Mouse (Mus musculus): Measurements from ENCODE around the gene Stard10.
A peak's percentile ranks its signal among the peaks of the same experiment; 100 is the strongest.

Gene Stard10

GRCm38 (mm10) chr7:101306841-101307240 is 10.0 kb upstream of the Stard10 start:
- no peak for DNase-seq

GRCm38 (mm10) chr7:101309985-101310326 is 6.9 kb upstream of the Stard10 start:
- no peak for DNase-seq

GRCm38 (mm10) chr7:101310327-101311028 is 6.4 kb upstream of the Stard10 start:
- peak; percentile 96 for DNase-seq

- DNase-seq, result no peak
These were observed 5.8 kb upstream of the Stard10 start for GRCm38 (mm10) chr7:101311061-101311460.

GRCm38 (mm10) chr7:101313033-101313432 is 3.9 kb upstream of the Stard10 start:
- no peak for DNase-seq

GRCm38 (mm10) chr7:101314396-101314795 is 2.5 kb upstream of the Stard10 start:
- DNase-seq, result no peak

- no peak for DNase-seq
These were observed 1.2 kb upstream of the Stard10 start for GRCm38 (mm10) chr7:101315699-101316098.

- no peak for DNase-seq
These were observed 290 bp upstream of the Stard10 start for GRCm38 (mm10) chr7:101316591-101317001.

GRCm38 (mm10) chr7:101318848-101319247 is 2.0 kb downstream of the Stard10 start:
- DNase-seq, result no peak

GRCm38 (mm10) chr7:101319796-101320195 is 2.9 kb downstream of the Stard10 start:
- DNase-seq, result no peak

GRCm38 (mm10) chr7:101320399-101321217 is 3.7 kb downstream of the Stard10 start:
- DNase-seq, result no peak

- DNase-seq, result peak; percentile 39
These were observed 4.4 kb downstream of the Stard10 start for GRCm38 (mm10) chr7:101321218-101321827.

- no peak for DNase-seq
These were observed 6.3 kb downstream of the Stard10 start for GRCm38 (mm10) chr7:101323141-101323594.

- DNase-seq, result no peak
These were observed 7.5 kb downstream of the Stard10 start for GRCm38 (mm10) chr7:101324142-101324962.

GRCm38 (mm10) chr7:101326006-101326405 is 9.1 kb downstream of the Stard10 start:
- no peak for DNase-seq

- no peak for DNase-seq
These were observed 10.4 kb downstream of the Stard10 start for GRCm38 (mm10) chr7:101327263-101327662.

- no peak for DNase-seq
These were observed 10.9 kb downstream of the Stard10 start for GRCm38 (mm10) chr7:101327786-101328185.

GRCm38 (mm10) chr7:101328621-101329158 is 11.8 kb downstream of the Stard10 start:
- DNase-seq, result peak; percentile 39

- DNase-seq, result no peak
These were observed 12.7 kb downstream of the Stard10 start for GRCm38 (mm10) chr7:101329606-101330005.

GRCm38 (mm10) chr7:101330074-101330840 is 13.4 kb downstream of the Stard10 start:
- DNase-seq, result no peak

GRCm38 (mm10) chr7:101330841-101331173 is 13.9 kb downstream of the Stard10 start:
- DNase-seq, result no peak

Data from right cerebral cortex, postnatal 14 days (tissue).